Mouse (Mus musculus): Measurements from ENCODE around the gene Dytn.
"Not testable (repeated sequence)": the region's sequence is repeated elsewhere in the genome, so short reads cannot be mapped to it uniquely, and the experiment has no call there.

Gene Dytn

GRCm38 (mm10) chr1:63686827-63687226 lies at the start of gene Dytn:
TSS of gene Dytn (minus strand) at chr1:63686927.
- DNase-seq (ENCODE audit: low spot score): no peak

GRCm38 (mm10) chr1:63730240-63730771 lies 43.6 kb upstream of the Dytn start, which contains the start of the genes Mdh1b and Fastkd2:
TSS of gene Mdh1b (minus strand) at chr1:63730318.
TSS of gene Fastkd2 (plus strand) at chr1:63730614.
- peak; percentile 92 for DNase-seq (ENCODE audit: low spot score)

- DNase-seq (ENCODE audit: low spot score): no peak
Observed at GRCm38 (mm10) chr1:63729796-63730195, 43.1 kb upstream of the Dytn start.

GRCm38 (mm10) chr1:63720161-63720560 lies 33.4 kb upstream of the Dytn start:
- DNase-seq (ENCODE audit: low spot score): no peak

- no peak for DNase-seq (ENCODE audit: low spot score)
Observed at GRCm38 (mm10) chr1:63708876-63709275, 22.1 kb upstream of the Dytn start.

GRCm38 (mm10) chr1:63705733-63706132 lies 19.0 kb upstream of the Dytn start:
- peak; percentile 21 for DNase-seq (ENCODE audit: low spot score)

- no peak for DNase-seq (ENCODE audit: low spot score)
Observed at GRCm38 (mm10) chr1:63696861-63697260, 10.1 kb upstream of the Dytn start.

- DNase-seq (ENCODE audit: low spot score): no peak
Observed at GRCm38 (mm10) chr1:63675975-63676374, 10.8 kb downstream of the Dytn start.

GRCm38 (mm10) chr1:63668852-63669160 lies 17.9 kb downstream of the Dytn start:
- DNase-seq (ENCODE audit: low spot score): no peak

GRCm38 (mm10) chr1:63667949-63668851 lies 18.5 kb downstream of the Dytn start:
- DNase-seq (ENCODE audit: low spot score): no peak

GRCm38 (mm10) chr1:63667201-63667948 lies 19.4 kb downstream of the Dytn start:
- no peak for DNase-seq (ENCODE audit: low spot score)

- peak; percentile 47 for DNase-seq (ENCODE audit: low spot score)
Observed at GRCm38 (mm10) chr1:63666089-63666488, 20.6 kb downstream of the Dytn start.

GRCm38 (mm10) chr1:63659591-63659990 lies 27.1 kb downstream of the Dytn start:
- DNase-seq (ENCODE audit: low spot score): peak; percentile 58

GRCm38 (mm10) chr1:63658016-63658415 lies 28.7 kb downstream of the Dytn start:
- peak; percentile 30 for DNase-seq (ENCODE audit: low spot score)

GRCm38 (mm10) chr1:63639921-63640320 lies 46.8 kb downstream of the Dytn start:
- DNase-seq (ENCODE audit: low spot score): no peak

GRCm38 (mm10) chr1:63630390-63630789 lies 56.3 kb downstream of the Dytn start:
- DNase-seq (ENCODE audit: low spot score): not testable (repeated sequence)

GRCm38 (mm10) chr1:63628211-63628610 lies 58.5 kb downstream of the Dytn start:
- DNase-seq (ENCODE audit: low spot score): no peak

GRCm38 (mm10) chr1:63615668-63616067 lies 71.1 kb downstream of the Dytn start, which contains the start of gene Gm39653:
TSS of gene Gm39653 (plus strand) at chr1:63615968.
- DNase-seq (ENCODE audit: low spot score): no peak

- peak; percentile 36 for DNase-seq (ENCODE audit: low spot score)
Observed at GRCm38 (mm10) chr1:63614594-63614993, 72.1 kb downstream of the Dytn start.

GRCm38 (mm10) chr1:63609613-63610012 lies 77.1 kb downstream of the Dytn start:
- DNase-seq (ENCODE audit: low spot score): no peak

GRCm38 (mm10) chr1:63603870-63604500 lies 82.7 kb downstream of the Dytn start:
- peak; percentile 14 for DNase-seq (ENCODE audit: low spot score)

GRCm38 (mm10) chr1:63586869-63587268 lies 99.9 kb downstream of the Dytn start:
- DNase-seq (ENCODE audit: low spot score): no peak

All from yolk sac, embryonic 10.5 days (tissue).